Comparison of ENCODE assay signal across 12 mouse cellular contexts in the genomic region with DNA sequence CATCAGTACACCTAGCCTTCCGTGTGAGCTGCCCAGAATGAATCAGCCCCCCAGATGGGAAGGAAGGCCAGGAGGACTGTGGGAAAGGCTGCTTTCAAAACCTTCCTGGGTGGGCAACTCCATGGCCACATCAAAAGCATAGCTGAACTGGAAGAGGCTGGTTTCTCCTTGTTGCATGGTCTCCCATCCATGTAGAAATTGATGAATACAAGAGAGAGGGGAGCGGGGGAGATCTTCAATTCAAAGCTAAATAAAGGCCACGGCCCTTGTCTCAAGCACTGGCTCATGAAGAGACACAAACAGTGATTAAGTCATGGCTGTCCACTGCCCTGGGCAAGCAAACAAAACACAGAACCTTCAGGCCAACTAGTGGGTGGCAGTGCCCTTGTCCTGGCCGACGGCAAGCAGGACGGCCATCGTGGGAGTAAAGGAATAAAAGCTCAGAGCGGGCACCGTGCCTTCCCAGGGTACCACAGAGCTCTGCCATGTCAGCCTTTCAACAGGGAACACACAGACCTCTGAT.
DNase-seq lines count a peak whose midpoint lies in the region; ATAC-seq lines count a peak whose summit lies in the region.
"Had no signal": no experiment of that assay in that cellular context is flagged by ENCODE, and none has a peak within 500 bp of the region (broad histone marks: within the 10 kb centered on the region; RNA-seq: fewer than 3 reads in every experiment).

No protein-coding gene starts in this region.

- no peaks in the 10 kb centered on the region for H3K9me3 ChIP-seq in embryonic facial prominence, embryonic 14.5 days (ENCODE audit: control insufficient read depth, low read length)
- no peaks in the 10 kb centered on the region for H3K9me3 ChIP-seq in hindbrain, embryonic 15.5 days
- H3K9me3 ChIP-seq in neural tube, embryonic 12.5 days: no peaks in the 10 kb centered on the region

- ATAC-seq in embryonic facial prominence, embryonic 14.5 days (ENCODE audit: low read depth): no peak
- peak; percentile 52 for ATAC-seq in hindbrain, embryonic 15.5 days (ENCODE audit: low FRiP score, low read depth)
- no peak for ATAC-seq in neural tube, embryonic 12.5 days (ENCODE audit: low FRiP score, low read depth)

- peaks cover 7% of the 10 kb centered on the region; the same call in 1 of the 2 replicates for H3K36me3 ChIP-seq in embryonic facial prominence, embryonic 14.5 days (ENCODE audit: control insufficient read depth, insufficient read depth, low read length)
- H3K36me3 ChIP-seq in hindbrain, embryonic 15.5 days: no peaks in the 10 kb centered on the region; the same call in 1 of the 2 replicates
- 0 out of 2 replicates have a peak, but pooled peaks cover 5% of the 10 kb centered on the region for H3K36me3 ChIP-seq in neural tube, embryonic 12.5 days

- H3K27me3 ChIP-seq in embryonic facial prominence, embryonic 14.5 days (replicated peaks; ENCODE audit: control insufficient read depth, insufficient read depth, low read length): no peaks in the 10 kb centered on the region
- no peaks in the 10 kb centered on the region for H3K27me3 ChIP-seq in hindbrain, embryonic 15.5 days
- no peaks in the 10 kb centered on the region for H3K27me3 ChIP-seq in neural tube, embryonic 12.5 days (replicated peaks)

- no peak overlapping the region for H3K9ac ChIP-seq in embryonic facial prominence, embryonic 14.5 days (ENCODE audit: low read depth, low read length)
- no peak overlapping the region for H3K9ac ChIP-seq in hindbrain, embryonic 15.5 days
- H3K9ac ChIP-seq in neural tube, embryonic 12.5 days: peak overlapping the region; percentile 7; the same call in 1 of the 2 replicates

- DNase-seq in kidney, postnatal 4 days: peak; percentile 47 to 62
- no peak for DNase-seq in kidney, adult 8-10 months
- no peak for DNase-seq in embryonic facial prominence, embryonic 14.5 days (ENCODE audit: low spot score)
- no peak for DNase-seq in urinary bladder, adult 2 months (ENCODE audit: low spot score)
- no peak for DNase-seq in thymus, postnatal 4 days
- no peak for DNase-seq in cerebellum, adult 18-20 months
- DNase-seq: gastrocnemius, adult 2 months; lung, postnatal 4 days had no signal

- no peak overlapping the region for H3K4me2 ChIP-seq in embryonic facial prominence, embryonic 14.5 days (ENCODE audit: low read depth, low read length)
- H3K4me2 ChIP-seq in hindbrain, embryonic 15.5 days: no peak overlapping the region
- H3K4me2 ChIP-seq in neural tube, embryonic 12.5 days (replicated peaks): no peak overlapping the region
- H3K4me2 ChIP-seq: liver, embryonic 11.5 days had no signal

- H3K27ac ChIP-seq in embryonic facial prominence, embryonic 14.5 days (replicated peaks; ENCODE audit: low read depth, low read length): peak overlapping the region; percentile 30; the same call in 1 of the 2 replicates
- peak overlapping the region; percentile 67 for H3K27ac ChIP-seq in hindbrain, embryonic 15.5 days (replicated peaks)
- H3K27ac ChIP-seq in neural tube, embryonic 12.5 days: peak overlapping the region; percentile 67
- H3K27ac ChIP-seq: gastrocnemius, adult 2 months; stomach, postnatal 0 days had no signal

- peaks cover 67% of the 10 kb centered on the region for H3K4me1 ChIP-seq in embryonic facial prominence, embryonic 14.5 days (ENCODE audit: control insufficient read depth, insufficient read depth, low read length)
- H3K4me1 ChIP-seq in hindbrain, embryonic 15.5 days (replicated peaks): peaks cover 86% of the 10 kb centered on the region
- H3K4me1 ChIP-seq in neural tube, embryonic 12.5 days: peaks cover 83% of the 10 kb centered on the region

- no peak overlapping the region for H3K4me3 ChIP-seq in embryonic facial prominence, embryonic 14.5 days (ENCODE audit: low read depth, low read length)
- no peak overlapping the region for H3K4me3 ChIP-seq in hindbrain, embryonic 15.5 days
- H3K4me3 ChIP-seq in neural tube, embryonic 12.5 days: no peak overlapping the region
- H3K4me3 ChIP-seq: gastrocnemius, adult 2 months had no signal

- whole genome bisulfite sequencing in embryonic facial prominence, embryonic 14.5 days: 83% methylated on average over 9 of the region's 9 CpGs
- 28% methylated on average over 9 of the region's 9 CpGs for WGBS in hindbrain, embryonic 15.5 days
- 29% methylated on average over 9 of the region's 9 CpGs for WGBS in neural tube, embryonic 12.5 days

Comparison
In these comparisons a context has a peak if more than half of its experiments do, and no peak if none do; other contexts are left out.
1. DNase-seq: peak in kidney, postnatal 4 days (2 of 2); none in kidney, adult 8-10 months (0 of 2), embryonic facial prominence, embryonic 14.5 days (single experiment), urinary bladder, adult 2 months (single experiment), thymus, postnatal 4 days (single experiment) and cerebellum, adult 18-20 months (0 of 2).
2. Peak in every context shown above with its lines, with median percentiles within 50 percentile points of each other: H3K27ac ChIP-seq.